Mouse (Mus musculus) intestine, postnatal 0 days (tissue): ENCODE data around the gene Fam227b. TPM values are rescaled to one million over a fixed set of nuclear protein-coding genes. Genes with fewer than 3 reads are reported as not detected.

Experiments used
- ATAC-seq: fragments of 200-750 bp; cut with Nextera tagmentation; 2 replicates; pipeline ENCODE4 v1.8.0; 2017; ENCODE audit warnings: mild to moderate bottlenecking, moderate TSS enrichment, moderate library complexity
- H3K27ac ChIP-seq: fragments of 300-500 bp; sonication (generic); 2 replicates; pipeline ENCODE4 v1.5.1; 2014; ENCODE audit warnings: mild to moderate bottlenecking, low read depth, low read length, moderate library complexity
- H3K27me3 ChIP-seq: fragments of 300-500 bp; sonication (generic); replicated peaks from 2 replicates; pipeline ENCODE4 v1.6.1; 2014; ENCODE audit warnings: low read length, mixed read lengths; ENCODE audit not compliant: control insufficient read depth, insufficient read depth
- H3K36me3 ChIP-seq: fragments of 300-500 bp; sonication (generic); 2 replicates; pipeline ENCODE4 v1.6.1; 2014; ENCODE audit warnings: mild to moderate bottlenecking, moderate library complexity; ENCODE audit not compliant: control insufficient read depth, insufficient read depth
- H3K4me1 ChIP-seq: fragments of 300-500 bp; sonication (generic); replicated peaks from 2 replicates; pipeline ENCODE4 v1.6.1; 2014; ENCODE audit warnings: antibody characterized with exemption, low read length, mixed read lengths; ENCODE audit not compliant: control insufficient read depth, insufficient read depth
- H3K4me2 ChIP-seq: fragments of 300-500 bp; sonication (generic); replicated peaks from 2 replicates; pipeline ENCODE4 v1.6.1; 2014; ENCODE audit warnings: low read depth, mild to moderate bottlenecking, moderate library complexity
- H3K4me3 ChIP-seq: fragments of 300-500 bp; sonication (generic); 2 replicates; pipeline ENCODE4 v1.5.1; 2014; ENCODE audit warnings: low read depth, low read length
- H3K9ac ChIP-seq: fragments of 300-500 bp; sonication (generic); 2 replicates; pipeline ENCODE4 v1.6.1; 2014; ENCODE audit warnings: mild to moderate bottlenecking, low read depth, low read length
- H3K9me3 ChIP-seq: fragments of 300-500 bp; sonication (generic); 2 replicates; pipeline ENCODE4 v1.6.1; 2016; ENCODE audit warnings: mixed run types; ENCODE audit not compliant: control insufficient read depth
- CTCF ChIP-seq: sonication (generic); IDR thresholded peaks from 2 replicates; pipeline ENCODE4 v1.5.1; 2016; ENCODE audit warnings: low read depth, mild to moderate bottlenecking, control low read depth, antibody characterized with exemption, moderate library complexity
- WGBS: fragments of 180-500 bp; shearing (Covaris S2); extraction: QIAGEN DNeasy Blood & Tissue Kit; methylation state at CpG from one replicate; pipeline ENCODE4 v1.1.7; 2014; 5-methylcytosine and 5-hydroxymethylcytosine counted together
- polyA plus RNA-seq: library from polyadenylated mRNA; unstranded; fragments of >200 nt; fragmentation: Nextera tagmentation; extraction: Ambion mirVana; gene quantifications from 2 replicates; pipeline ENCODE4 v1.2.1, GENCODE M21; 2015

Fam227b gene
- polyA plus RNA-seq, 1 experiment from 2014 or later, result not detected

DNA sequence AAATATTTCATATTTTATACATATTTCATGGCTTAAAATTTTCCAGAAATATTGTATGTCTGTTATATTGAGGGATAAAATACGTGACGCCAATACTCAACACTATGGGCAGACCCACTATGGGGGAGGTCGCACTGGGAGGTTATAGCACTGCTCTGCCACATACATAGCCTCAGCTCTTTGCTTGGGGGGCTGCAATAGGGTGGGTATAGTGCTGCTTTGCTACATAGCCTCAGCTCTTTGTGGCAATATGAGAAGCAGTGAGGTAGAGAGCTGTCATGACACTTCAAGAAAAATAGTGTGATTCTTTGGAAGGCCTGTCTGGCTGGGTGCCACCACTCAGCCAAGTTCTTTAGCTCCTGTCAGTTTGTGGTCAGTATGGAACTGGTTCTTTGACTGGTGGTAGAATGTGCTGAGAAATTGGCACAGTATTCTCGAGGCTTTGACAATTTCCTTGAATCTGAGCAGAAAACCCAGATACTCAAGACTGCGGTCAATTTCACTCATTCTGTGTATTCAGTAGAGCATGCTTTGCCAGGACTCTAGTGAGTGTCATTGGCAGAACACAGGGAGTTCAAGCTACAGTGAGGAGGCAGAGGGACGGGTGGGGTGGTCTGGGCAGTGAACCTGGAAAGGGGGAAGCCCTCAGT, 212.7 kb downstream of the Fam227b start:
- H3K27ac ChIP-seq, result no peak overlapping the region
- peaks cover 26% of the 10 kb centered on the region; the same call in 1 of the 2 replicates for H3K36me3 ChIP-seq
- H3K9me3 ChIP-seq, result no peaks in the 10 kb centered on the region
- H3K4me2 ChIP-seq, result no peak overlapping the region
- no peaks in the 10 kb centered on the region for H3K4me1 ChIP-seq
- H3K27me3 ChIP-seq, result no peaks in the 10 kb centered on the region
- 92% methylated on average over 6 of the region's 6 CpGs for WGBS
- no peak for ATAC-seq
- no peak overlapping the region for H3K9ac ChIP-seq
- no peak for TF ChIP-seq CTCF
- H3K4me3 ChIP-seq, result no peak overlapping the region

DNA sequence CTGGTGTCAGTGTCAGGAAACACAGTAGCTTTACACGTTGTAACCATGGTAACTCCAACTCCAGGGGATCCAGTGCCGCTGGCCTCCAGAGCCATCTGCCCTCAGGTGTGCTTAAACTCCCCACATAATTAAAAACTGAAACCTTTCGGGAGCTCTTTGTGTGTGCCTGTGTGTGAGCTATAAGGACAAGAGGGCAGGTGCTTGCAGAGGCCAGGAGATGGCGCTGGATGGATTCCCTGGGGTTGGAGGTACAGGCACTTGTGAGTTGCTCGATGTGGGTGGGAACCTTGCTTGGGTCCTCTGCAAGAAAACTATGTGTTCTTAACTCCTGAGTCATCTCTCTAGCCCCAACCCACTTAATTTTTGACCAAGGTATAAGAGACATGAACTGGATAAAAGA, 215.4 kb downstream of the Fam227b start:
- H3K9me3 ChIP-seq, result no peaks in the 10 kb centered on the region
- WGBS, result 71% methylated on average over 5 of the region's 5 CpGs
- no peak for ATAC-seq
- H3K4me1 ChIP-seq, result no peaks in the 10 kb centered on the region
- H3K4me3 ChIP-seq, result no peak overlapping the region
- peak; percentile 33 for TF ChIP-seq CTCF
- H3K36me3 ChIP-seq, result peaks cover 47% of the 10 kb centered on the region
- no peak overlapping the region for H3K4me2 ChIP-seq
- H3K27ac ChIP-seq, result no peak overlapping the region
- H3K9ac ChIP-seq, result no peak overlapping the region
- no peaks in the 10 kb centered on the region for H3K27me3 ChIP-seq

DNA sequence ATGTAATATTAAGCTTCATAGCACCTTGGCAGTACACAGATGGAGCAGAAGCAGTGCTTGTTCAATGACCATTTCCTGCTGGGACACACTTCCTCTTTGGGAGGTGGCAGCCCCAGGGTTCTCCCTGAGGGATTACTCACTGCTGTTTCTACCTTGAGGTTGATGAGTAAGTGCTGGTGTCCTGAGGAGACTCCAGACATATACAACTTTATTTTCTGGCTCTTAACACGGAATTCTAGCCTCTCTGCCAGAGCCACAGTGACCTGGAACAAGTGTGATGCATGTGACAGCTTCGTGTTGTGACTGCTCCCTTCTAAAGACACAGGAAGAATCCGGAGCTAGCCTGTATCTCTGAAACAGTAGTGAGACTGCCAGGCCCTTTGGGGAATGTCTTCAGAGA, 217.8 kb downstream of the Fam227b start:
- peaks cover 42% of the 10 kb centered on the region for H3K36me3 ChIP-seq
- WGBS, result 79% methylated on average over 3 of the region's 3 CpGs
- no peak for ATAC-seq
- no peak overlapping the region for H3K4me3 ChIP-seq
- no peak for TF ChIP-seq CTCF
- H3K27ac ChIP-seq, result no peak overlapping the region
- no peak overlapping the region for H3K4me2 ChIP-seq
- H3K9me3 ChIP-seq, result no peaks in the 10 kb centered on the region
- no peaks in the 10 kb centered on the region for H3K27me3 ChIP-seq
- no peaks in the 10 kb centered on the region for H3K4me1 ChIP-seq
- no peak overlapping the region for H3K9ac ChIP-seq

Other genes with a start within 250 kb of the Fam227b start
- 0.95 TPM in 2 replicates for gene Fgf7, start 117.3 kb downstream of the Fam227b start, polyA plus RNA-seq
- gene Dtwd1, start 137 bp upstream of the Fam227b start, polyA plus RNA-seq, result 11.0 and 12.5 TPM in 2 replicates
- not detected in 2 replicates for gene Gm17555, start 63.1 kb upstream of the Fam227b start, polyA plus RNA-seq